Mouse (Mus musculus): Measurements from ENCODE around the gene Cep72. TPM values are rescaled to one million over a fixed set of nuclear protein-coding genes. Genes with fewer than 3 reads are reported as not detected.

The Cep72 gene
- polyA plus RNA-seq, 1 experiment: 0.77 TPM

GRCm38 (mm10) chr13:74058081-74058480 lies 4.0 kb downstream of the Cep72 start:
- TF ChIP-seq GATA1 (IDR thresholded peaks at IDR 0.05; ENCODE audit: low read length): no peak

GRCm38 (mm10) chr13:74056194-74056593 lies 5.9 kb downstream of the Cep72 start:
- TF ChIP-seq GATA1 (IDR thresholded peaks at IDR 0.05; ENCODE audit: low read length): no peak

GRCm38 (mm10) chr13:74039926-74040325 lies 22.2 kb downstream of the Cep72 start:
- no peak for TF ChIP-seq GATA1 (IDR thresholded peaks at IDR 0.05; ENCODE audit: low read length)

- no peak for TF ChIP-seq GATA1 (IDR thresholded peaks at IDR 0.05; ENCODE audit: low read length)
Observed at GRCm38 (mm10) chr13:74035776-74036175, 26.3 kb downstream of the Cep72 start.

- no peak for TF ChIP-seq GATA1 (IDR thresholded peaks at IDR 0.05; ENCODE audit: low read length)
Observed at GRCm38 (mm10) chr13:74034756-74035155, 27.3 kb downstream of the Cep72 start.

- TF ChIP-seq GATA1 (IDR thresholded peaks at IDR 0.05; ENCODE audit: low read length): no peak
Observed at GRCm38 (mm10) chr13:74031133-74031532, 31.0 kb downstream of the Cep72 start.

- no peak for TF ChIP-seq GATA1 (IDR thresholded peaks at IDR 0.05; ENCODE audit: low read length)
Observed at GRCm38 (mm10) chr13:74030691-74031090, 31.4 kb downstream of the Cep72 start.

GRCm38 (mm10) chr13:74029013-74029412 lies 33.1 kb downstream of the Cep72 start:
- no peak for TF ChIP-seq GATA1 (IDR thresholded peaks at IDR 0.05; ENCODE audit: low read length)

GRCm38 (mm10) chr13:74028116-74028515 lies 34.0 kb downstream of the Cep72 start:
- TF ChIP-seq GATA1 (IDR thresholded peaks at IDR 0.05; ENCODE audit: low read length): no peak

GRCm38 (mm10) chr13:74026215-74026614 lies 35.9 kb downstream of the Cep72 start:
- TF ChIP-seq GATA1 (IDR thresholded peaks at IDR 0.05; ENCODE audit: low read length): no peak

- no peak for TF ChIP-seq GATA1 (IDR thresholded peaks at IDR 0.05; ENCODE audit: low read length)
Observed at GRCm38 (mm10) chr13:74025151-74026081, 36.7 kb downstream of the Cep72 start.

GRCm38 (mm10) chr13:74017426-74017825 lies 44.7 kb downstream of the Cep72 start:
- TF ChIP-seq GATA1 (IDR thresholded peaks at IDR 0.05; ENCODE audit: low read length): no peak

- TF ChIP-seq GATA1 (IDR thresholded peaks at IDR 0.05; ENCODE audit: low read length): no peak
Observed at GRCm38 (mm10) chr13:74015908-74016307, 46.2 kb downstream of the Cep72 start.

- TF ChIP-seq GATA1 (IDR thresholded peaks at IDR 0.05; ENCODE audit: low read length): no peak
Observed at GRCm38 (mm10) chr13:74010678-74011077, 51.4 kb downstream of the Cep72 start.

GRCm38 (mm10) chr13:74009791-74010614 lies 52.1 kb downstream of the Cep72 start:
- no peak for TF ChIP-seq GATA1 (IDR thresholded peaks at IDR 0.05; ENCODE audit: low read length)
